27 mouse cellular contexts compared by ENCODE assay signal in genomic region chr8:128697945-128698344, GRCm38 (mm10). TPM values are rescaled to one million over a fixed set of nuclear protein-coding genes. Genes with fewer than 3 reads are reported as not detected.
DNase-seq lines count a peak whose midpoint lies in the region; ATAC-seq and TF ChIP-seq lines count a peak whose summit lies in the region.
"Had no signal": no experiment of that assay in that cellular context is flagged by ENCODE, and none has a peak within 500 bp of the region (broad histone marks: within the 10 kb centered on the region; RNA-seq: fewer than 3 reads in every experiment).

No protein-coding gene starts in this region.

- H3K4me3 ChIP-seq in embryonic facial prominence, embryonic 12.5 days: no peak overlapping the region
- H3K4me3 ChIP-seq in embryonic facial prominence, embryonic 10.5 days: no peak overlapping the region
- H3K4me3 ChIP-seq in lung, embryonic 14.5 days (ENCODE audit: low read depth, low read length): no peak overlapping the region
- H3K4me3 ChIP-seq in lung, postnatal 0 days (ENCODE audit: low read depth, low read length): no peak overlapping the region
- H3K4me3 ChIP-seq in limb, embryonic 10.5 days: no peak overlapping the region
- H3K4me3 ChIP-seq: embryonic facial prominence, embryonic 15.5 days; erythroblast, embryonic 14.5 days; forebrain, embryonic 12.5 days; forebrain, embryonic 15.5 days; heart, adult 2 months; heart, embryonic 10.5 days; heart, embryonic 13.5 days had no signal

- H3K4me2 ChIP-seq in embryonic facial prominence, embryonic 12.5 days (replicated peaks): no peak overlapping the region
- H3K4me2 ChIP-seq in lung, embryonic 14.5 days: no peak overlapping the region
- no peak overlapping the region for H3K4me2 ChIP-seq in lung, postnatal 0 days (replicated peaks; ENCODE audit: low read depth, low read length)
- H3K4me2 ChIP-seq: embryonic facial prominence, embryonic 15.5 days; forebrain, embryonic 12.5 days; forebrain, embryonic 15.5 days; heart, embryonic 13.5 days; hindbrain, embryonic 14.5 days had no signal

- TF ChIP-seq CTCF in lung, embryonic 14.5 days (IDR thresholded peaks at IDR 0.05; ENCODE audit: low read depth): no peak
- TF ChIP-seq CTCF in lung, postnatal 0 days (IDR thresholded peaks at IDR 0.05): no peak

- TF ChIP-seq EP300 in lung, postnatal 0 days (IDR thresholded peaks at IDR 0.05): peak; percentile 47

- H3K27ac ChIP-seq in embryonic facial prominence, embryonic 12.5 days: 0 out of 2 replicates have a peak overlapping the region, but pooled peaks have one; percentile 11
- H3K27ac ChIP-seq in embryonic facial prominence, embryonic 10.5 days (replicated peaks): no peak overlapping the region
- no peak overlapping the region for H3K27ac ChIP-seq in lung, embryonic 14.5 days (ENCODE audit: low read depth)
- no peak overlapping the region for H3K27ac ChIP-seq in lung, postnatal 0 days (ENCODE audit: low read length)
- H3K27ac ChIP-seq in limb, embryonic 10.5 days: no peak overlapping the region
- H3K27ac ChIP-seq: embryonic facial prominence, embryonic 15.5 days; forebrain, embryonic 12.5 days; forebrain, embryonic 15.5 days; heart, adult 2 months; heart, embryonic 10.5 days; heart, embryonic 13.5 days; hindbrain, embryonic 14.5 days; hindbrain, postnatal 0 days had no signal

- no peaks in the 10 kb centered on the region for H3K27me3 ChIP-seq in embryonic facial prominence, embryonic 12.5 days
- no peaks in the 10 kb centered on the region for H3K27me3 ChIP-seq in embryonic facial prominence, embryonic 10.5 days (replicated peaks; ENCODE audit: low read depth, poor library complexity, severe bottlenecking)
- H3K27me3 ChIP-seq in lung, embryonic 14.5 days (ENCODE audit: insufficient read depth, low read length): no peaks in the 10 kb centered on the region
- no peaks in the 10 kb centered on the region for H3K27me3 ChIP-seq in lung, postnatal 0 days (replicated peaks; ENCODE audit: insufficient read depth, low read length)
- no peaks in the 10 kb centered on the region for H3K27me3 ChIP-seq in limb, embryonic 10.5 days (ENCODE audit: low read depth, poor library complexity, severe bottlenecking)
- H3K27me3 ChIP-seq: embryonic facial prominence, embryonic 15.5 days; forebrain, embryonic 12.5 days; forebrain, embryonic 15.5 days; heart, embryonic 13.5 days; Patski had no signal

- H3K36me3 ChIP-seq in embryonic facial prominence, embryonic 12.5 days: no peaks in the 10 kb centered on the region
- H3K36me3 ChIP-seq in embryonic facial prominence, embryonic 10.5 days (replicated peaks): 0 out of 2 replicates have a peak, but pooled peaks cover 3% of the 10 kb centered on the region
- H3K36me3 ChIP-seq in lung, embryonic 14.5 days (ENCODE audit: insufficient read depth): no peaks in the 10 kb centered on the region
- H3K36me3 ChIP-seq in lung, postnatal 0 days (ENCODE audit: insufficient read depth, low read length): no peaks in the 10 kb centered on the region
- H3K36me3 ChIP-seq in limb, embryonic 10.5 days: peaks cover 3% of the 10 kb centered on the region; the same call in 1 of the 2 replicates
- H3K36me3 ChIP-seq: embryonic facial prominence, embryonic 15.5 days; forebrain, embryonic 12.5 days; forebrain, embryonic 15.5 days had no signal

- DNase-seq in embryonic facial prominence, embryonic 10.5 days (ENCODE audit: low spot score): no peak
- peak; percentile 59 for DNase-seq in lung, embryonic 14.5 days
- DNase-seq in lung, postnatal 14 days: no peak
- peak; percentile 57 for DNase-seq in lung, postnatal 0 days (ENCODE audit: low spot score)
- no peak for DNase-seq in lung, adult 18-20 months
- no peak for DNase-seq in cerebellum, postnatal 10 days
- DNase-seq in limb, embryonic 10.5 days (ENCODE audit: low spot score): no peak
- DNase-seq: adrenal gland, postnatal 10 days; adrenal gland, postnatal 36 days; cerebellum, adult 18-20 months; cerebellum, adult 9-10 months; cerebellum, postnatal 25 days; gastrocnemius, postnatal 10 days; gastrocnemius, postnatal 36 days; heart, adult 2 months; heart, postnatal 14 days; heart, postnatal 4 days had no signal

- 56% methylated on average over 3 of the region's 3 CpGs for WGBS in embryonic facial prominence, embryonic 12.5 days
- 80% methylated on average over 3 of the region's 3 CpGs for WGBS in embryonic facial prominence, embryonic 10.5 days
- 23% methylated on average over 3 of the region's 3 CpGs for WGBS in lung, embryonic 14.5 days
- 36% methylated on average over 3 of the region's 3 CpGs for WGBS in lung, postnatal 0 days
- WGBS in limb, embryonic 10.5 days: 88% methylated on average over 3 of the region's 3 CpGs

- H3K4me1 ChIP-seq in embryonic facial prominence, embryonic 12.5 days: 0 out of 2 replicates have a peak, but pooled peaks cover 2% of the 10 kb centered on the region
- no peaks in the 10 kb centered on the region for H3K4me1 ChIP-seq in embryonic facial prominence, embryonic 10.5 days
- no peaks in the 10 kb centered on the region; the same call in 1 of the 2 replicates for H3K4me1 ChIP-seq in lung, embryonic 14.5 days (ENCODE audit: insufficient read depth)
- peaks cover 8% of the 10 kb centered on the region; the same call in 1 of the 2 replicates for H3K4me1 ChIP-seq in lung, postnatal 0 days (ENCODE audit: insufficient read depth, low read depth, low read length)
- H3K4me1 ChIP-seq in limb, embryonic 10.5 days: no peaks in the 10 kb centered on the region
- H3K4me1 ChIP-seq: forebrain, embryonic 15.5 days had no signal

- H3K9me3 ChIP-seq in embryonic facial prominence, embryonic 12.5 days: no peaks in the 10 kb centered on the region
- no peaks in the 10 kb centered on the region for H3K9me3 ChIP-seq in embryonic facial prominence, embryonic 10.5 days
- no peaks in the 10 kb centered on the region for H3K9me3 ChIP-seq in lung, embryonic 14.5 days (ENCODE audit: low read depth, low read length)
- no peaks in the 10 kb centered on the region for H3K9me3 ChIP-seq in lung, postnatal 0 days (ENCODE audit: low read length)
- H3K9me3 ChIP-seq in limb, embryonic 10.5 days (replicated peaks): no peaks in the 10 kb centered on the region
- H3K9me3 ChIP-seq: embryonic facial prominence, embryonic 15.5 days; forebrain, embryonic 12.5 days; forebrain, embryonic 15.5 days; heart, embryonic 10.5 days; heart, embryonic 13.5 days had no signal

- H3K9ac ChIP-seq in embryonic facial prominence, embryonic 12.5 days: no peak overlapping the region
- no peak overlapping the region for H3K9ac ChIP-seq in lung, embryonic 14.5 days
- H3K9ac ChIP-seq in lung, postnatal 0 days (replicated peaks; ENCODE audit: low read depth): no peak overlapping the region
- H3K9ac ChIP-seq: embryonic facial prominence, embryonic 15.5 days; forebrain, embryonic 12.5 days; forebrain, embryonic 15.5 days; heart, embryonic 13.5 days; hindbrain, embryonic 14.5 days had no signal

- ATAC-seq in embryonic facial prominence, embryonic 12.5 days (ENCODE audit: insufficient number of reproducible peaks, insufficient read depth, low FRiP score, low TSS enrichment): no peak
- peak; percentile 85; the same call in 1 of the 2 replicates for ATAC-seq in lung, embryonic 14.5 days (ENCODE audit: insufficient read depth)
- peak; percentile 85 for ATAC-seq in lung, postnatal 0 days
- ATAC-seq: forebrain, embryonic 15.5 days; hindbrain, postnatal 0 days; Patski had no signal

RNA-seq across cellular contexts. Expression of gene Itgb1, which starts 12.5 kb away (rescaled TPM):
- polyA plus RNA-seq in embryonic facial prominence, embryonic 12.5 days (2016; fragmentation: Nextera tagmentation; extraction: Ambion mirVana): 226 and 245 TPM in 2 replicates
- 127 and 131 TPM in 2 replicates for polyA plus RNA-seq in embryonic facial prominence, embryonic 10.5 days (2016; fragmentation: Nextera tagmentation; extraction: Ambion mirVana)
- 394 and 415 TPM in 2 replicates for polyA plus RNA-seq in lung, embryonic 14.5 days (2014; fragmentation: Nextera tagmentation; extraction: Ambion mirVana)
- polyA plus RNA-seq in lung, postnatal 0 days (2015; fragmentation: Nextera tagmentation; extraction: Ambion mirVana): 344 and 369 TPM in 2 replicates
- polyA plus RNA-seq in limb, embryonic 10.5 days (2016; fragmentation: Nextera tagmentation; extraction: Ambion mirVana): 126 and 154 TPM in 2 replicates

Comparison
In these comparisons a context has a peak if more than half of its experiments do, and no peak if none do; other contexts are left out.
1. DNase-seq: peak in lung, embryonic 14.5 days (single experiment) and lung, postnatal 0 days (single experiment); none in embryonic facial prominence, embryonic 10.5 days (single experiment), lung, postnatal 14 days (single experiment), lung, adult 18-20 months (0 of 2), cerebellum, postnatal 10 days (0 of 2) and limb, embryonic 10.5 days (single experiment).